Mouse (Mus musculus) hindbrain, embryonic 11.5 days (tissue): ENCODE measurements around the gene Tigd4. TPM values are rescaled to one million over a fixed set of nuclear protein-coding genes. Genes with fewer than 3 reads are reported as not detected.

ENCODE experiments used
- ATAC-seq: fragments of 200-750 bp; cut with Nextera tagmentation; 2 replicates; pipeline ENCODE4 v1.8.0; 2017; ENCODE audit warnings: mild to moderate bottlenecking, moderate TSS enrichment, moderate library complexity; ENCODE audit not compliant: low FRiP score
- DNase-seq: peaks from one replicate; pipeline ENCODE4 v3.0.0-alpha.2; 2015; ENCODE audit warnings: low spot score
- H3K27ac ChIP-seq: fragments of 300-500 bp; sonication (generic); 2 replicates; pipeline ENCODE4 v1.5.1; 2014; ENCODE audit warnings: mild to moderate bottlenecking, low read depth, low read length
- H3K27me3 ChIP-seq: fragments of 300-500 bp; sonication (generic); 2 replicates; pipeline ENCODE4 v1.6.1; 2014; ENCODE audit warnings: mild to moderate bottlenecking, low read length, moderate library complexity, mixed read lengths; ENCODE audit not compliant: control insufficient read depth, insufficient read depth
- H3K36me3 ChIP-seq: fragments of 300-500 bp; sonication (generic); 2 replicates; pipeline ENCODE4 v1.6.1; 2014; ENCODE audit warnings: mild to moderate bottlenecking, low read length, moderate library complexity, mixed read lengths; ENCODE audit not compliant: control insufficient read depth, insufficient read depth
- H3K4me1 ChIP-seq: fragments of 300-500 bp; sonication (generic); replicated peaks from 2 replicates; pipeline ENCODE4 v1.6.1; 2014; ENCODE audit warnings: low read length, mixed read lengths; ENCODE audit not compliant: control insufficient read depth, insufficient read depth
- H3K4me2 ChIP-seq: fragments of 300-500 bp; sonication (generic); replicated peaks from 2 replicates; pipeline ENCODE4 v1.6.1; 2014; ENCODE audit warnings: mild to moderate bottlenecking, low read depth, low read length
- H3K4me3 ChIP-seq: fragments of 300-500 bp; sonication (generic); 2 replicates; pipeline ENCODE4 v1.5.1; 2014; ENCODE audit warnings: low read depth, low read length
- H3K9ac ChIP-seq: fragments of 300-500 bp; sonication (generic); 2 replicates; pipeline ENCODE4 v1.6.1; 2014; ENCODE audit warnings: low read depth, low read length
- H3K9me3 ChIP-seq: fragments of 300-500 bp; sonication (generic); 2 replicates; pipeline ENCODE4 v1.6.1; 2016; ENCODE audit warnings: low read length; ENCODE audit not compliant: control insufficient read depth
- WGBS: fragments of 180-500 bp; shearing (Covaris S2); extraction: QIAGEN DNeasy Blood & Tissue Kit; methylation state at CpG from one replicate; pipeline ENCODE4 v1.1.7; 2014; 5-methylcytosine and 5-hydroxymethylcytosine counted together
- polyA plus RNA-seq: library from polyadenylated mRNA; unstranded; fragments of >200 nt; fragmentation: Nextera tagmentation; extraction: Ambion mirVana; gene quantifications from 2 replicates; pipeline ENCODE4 v1.2.1, GENCODE M21; 2014

Tigd4 gene
- polyA plus RNA-seq, 1 experiment from 2014 or later = 0.05 TPM

DNA sequence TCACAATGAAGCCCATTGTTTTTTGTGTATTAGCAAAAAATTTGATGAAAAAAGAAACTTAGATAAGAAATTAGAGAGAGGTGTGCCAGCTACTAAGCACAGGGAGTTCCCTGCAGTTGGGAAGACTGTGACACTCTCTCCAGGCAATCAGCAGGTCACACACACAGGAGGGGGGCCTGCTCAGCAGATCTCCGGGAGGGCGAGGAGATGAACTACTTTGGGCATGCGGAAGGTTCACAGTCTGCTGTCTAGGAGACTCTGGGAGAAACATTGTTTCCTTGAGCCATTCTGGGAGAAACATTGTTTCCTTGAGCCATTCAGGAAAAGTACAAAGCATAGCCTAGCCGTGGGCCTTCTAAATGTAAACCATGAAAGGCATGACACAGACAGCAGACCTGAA, 49.6 kb downstream of the Tigd4 start:
- DNase-seq (no peak), ATAC-seq (no peak)
- Histone ChIP-seq H3K9ac (no peak overlapping the region), H3K9me3 (no peaks in the 10 kb centered on the region), H3K36me3 (no peaks in the 10 kb centered on the region), H3K27ac (no peak overlapping the region), H3K4me2 (no peak overlapping the region), H3K4me3 (no peak overlapping the region), H3K4me1 (no peaks in the 10 kb centered on the region), H3K27me3 (no peaks in the 10 kb centered on the region)
- 35% methylated on average over 4 of the region's 4 CpGs for WGBS

- no peaks in the 10 kb centered on the region for H3K36me3 ChIP-seq
- H3K27me3 ChIP-seq = no peaks in the 10 kb centered on the region
- no peak overlapping the region for H3K4me3 ChIP-seq
- DNase-seq (no peak), ATAC-seq (no peak)
- H3K4me1 ChIP-seq = no peaks in the 10 kb centered on the region
- H3K9ac ChIP-seq = no peak overlapping the region
- no peaks in the 10 kb centered on the region for H3K9me3 ChIP-seq
- H3K4me2 ChIP-seq = no peak overlapping the region
- no peak overlapping the region for H3K27ac ChIP-seq
- 80% methylated on average over 9 of the region's 9 CpGs for WGBS
These were observed 52.0 kb downstream of the Tigd4 start for GRCm38 (mm10) chr3:84645156-84646006.

DNA sequence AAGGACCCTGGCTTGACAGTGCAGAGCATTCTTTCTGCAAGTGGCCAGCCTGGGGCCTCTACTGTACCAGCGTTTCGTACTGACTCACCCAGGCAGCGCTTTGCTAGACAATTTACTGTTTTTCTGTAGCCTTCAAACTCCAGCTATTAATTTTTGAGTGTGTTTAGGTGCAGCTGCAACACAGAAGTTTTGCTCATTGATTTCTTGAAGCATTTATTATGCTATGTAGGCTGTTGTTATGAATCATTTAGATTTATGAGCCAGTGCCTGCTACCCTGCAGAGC, 52.6 kb downstream of the Tigd4 start:
- Histone ChIP-seq H3K4me2 (no peak overlapping the region), H3K4me3 (no peak overlapping the region), H3K9me3 (no peaks in the 10 kb centered on the region), H3K27me3 (no peaks in the 10 kb centered on the region), H3K36me3 (no peaks in the 10 kb centered on the region), H3K4me1 (no peaks in the 10 kb centered on the region), H3K9ac (no peak overlapping the region), H3K27ac (no peak overlapping the region)
- 93% methylated on average over 3 of the region's 3 CpGs for WGBS
- no peak for DNase-seq
- no peak for ATAC-seq

DNA sequence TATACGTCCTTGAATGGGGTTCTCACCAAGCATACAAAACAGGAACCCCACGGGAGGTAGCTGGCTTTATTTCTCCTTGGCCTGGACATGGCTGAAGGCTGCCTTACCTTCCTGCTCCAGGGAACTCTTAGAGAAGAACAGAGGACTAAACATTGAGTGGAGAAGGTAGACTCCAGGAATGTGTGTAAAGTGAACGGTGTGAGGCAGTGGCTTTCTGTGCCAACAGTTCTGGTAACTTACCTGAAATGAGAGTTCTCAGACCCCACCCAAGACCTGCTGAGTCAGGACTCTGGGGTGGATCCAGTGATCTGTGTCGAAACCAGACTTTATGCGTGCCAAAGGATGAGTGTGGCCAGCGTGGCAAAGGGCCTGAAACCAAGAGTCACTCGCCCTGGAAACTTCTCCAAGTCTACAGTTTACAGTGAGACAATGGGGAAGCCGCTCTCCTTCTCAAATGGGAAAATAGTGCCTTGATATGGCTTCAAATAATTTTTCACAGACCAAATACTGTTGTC, 53.0 kb downstream of the Tigd4 start:
- 87% methylated on average over 8 of the region's 8 CpGs for WGBS
- H3K27me3 ChIP-seq = no peaks in the 10 kb centered on the region
- no peak overlapping the region for H3K9ac ChIP-seq
- no peaks in the 10 kb centered on the region for H3K9me3 ChIP-seq
- DNase-seq (no peak), ATAC-seq (no peak)
- no peak overlapping the region for H3K4me3 ChIP-seq
- no peaks in the 10 kb centered on the region for H3K4me1 ChIP-seq
- H3K27ac ChIP-seq = no peak overlapping the region
- no peak overlapping the region for H3K4me2 ChIP-seq
- H3K36me3 ChIP-seq = no peaks in the 10 kb centered on the region

Other genes starting within 250 kb of the Tigd4 start
- gene Fhdc1, start 113.1 kb upstream of the Tigd4 start, polyA plus RNA-seq = 3.3 and 3.7 TPM in 2 replicates
- 36.5 and 42.8 TPM in 2 replicates for gene Arfip1, start 10.9 kb upstream of the Tigd4 start, polyA plus RNA-seq
- gene Tmem154, start 72.6 kb downstream of the Tigd4 start, polyA plus RNA-seq = 0.32 and 0.61 TPM in 2 replicates
- gene Fbxw7, start 221.7 kb downstream of the Tigd4 start, polyA plus RNA-seq = 18.7 and 21.1 TPM in 2 replicates